Mouse (Mus musculus) erythroblast, adult 5-6 weeks (primary cell): ENCODE data around the gene Wdr66. TPM values are rescaled to one million over a fixed set of nuclear protein-coding genes. Genes with fewer than 3 reads are reported as not detected.
A peak's percentile ranks its signal among the peaks of the same experiment; 100 is the strongest.

ENCODE experiments used
- ATAC-seq: replicated peaks from 2 replicates; pipeline ENCODE4 v1.8.0; 2016; ENCODE audit warnings: moderate number of reproducible peaks, mild to moderate bottlenecking, moderate TSS enrichment, inconsistent platforms; ENCODE audit not compliant: poor library complexity, low FRiP score, severe bottlenecking
- total RNA-seq, 2 experiments: library from RNA; stranded (forward) in 1 of 2; stranded (reverse) in 1 of 2; fragments of 150-400 nt in 1 of 2; fragments of 200-764, 138-1000 nt in 1 of 2; gene quantifications; 2 replicates each; pipeline versions ENCODE4 v1.2.3 to v1.2.4; 2015 to 2017; ENCODE audit warnings: low replicate concordance in 2 of 2

The Wdr66 gene
- total RNA-seq, 2 experiments from 2014 or later = 2.4 to 11.9 TPM

GRCm38 (mm10) chr5:123345853-123346654, 94.2 kb downstream of the Wdr66 start:
- ATAC-seq = no peak

- ATAC-seq = no peak
Observed at GRCm38 (mm10) chr5:123346701-123347270, 94.9 kb downstream of the Wdr66 start.

- ATAC-seq = no peak
Observed at GRCm38 (mm10) chr5:123347985-123348384, 96.1 kb downstream of the Wdr66 start.

- ATAC-seq = 0 out of 2 replicates have a peak, but pooled peaks have one; percentile 26
Observed at GRCm38 (mm10) chr5:123350386-123350785, 98.5 kb downstream of the Wdr66 start.

GRCm38 (mm10) chr5:123355918-123356317, 104.0 kb downstream of the Wdr66 start:
- no peak for ATAC-seq

GRCm38 (mm10) chr5:123357253-123357652, 105.4 kb downstream of the Wdr66 start:
- no peak for ATAC-seq

GRCm38 (mm10) chr5:123359431-123359830, 107.5 kb downstream of the Wdr66 start:
- ATAC-seq = no peak

- no peak for ATAC-seq
Observed at GRCm38 (mm10) chr5:123362911-123363310, 111.0 kb downstream of the Wdr66 start.

- ATAC-seq = no peak
Observed at GRCm38 (mm10) chr5:123364302-123364971, 112.5 kb downstream of the Wdr66 start.

GRCm38 (mm10) chr5:123368869-123369488, 117.1 kb downstream of the Wdr66 start:
- peak; percentile 75 for ATAC-seq

GRCm38 (mm10) chr5:123370049-123370448, 118.1 kb downstream of the Wdr66 start:
- no peak for ATAC-seq

GRCm38 (mm10) chr5:123375262-123375661, 123.4 kb downstream of the Wdr66 start:
- ATAC-seq = no peak

- no peak for ATAC-seq
Observed at GRCm38 (mm10) chr5:123375793-123376452, 124.0 kb downstream of the Wdr66 start.

GRCm38 (mm10) chr5:123376569-123376968, 124.7 kb downstream of the Wdr66 start:
- ATAC-seq = no peak

Other genes starting within 250 kb of the Wdr66 start
- gene Orai1, start 237.0 kb upstream of the Wdr66 start, total RNA-seq (2015; ENCODE audit: low replicate concordance) = 23.6 and 25.1 TPM in 2 replicates
- 0.84 and 7.8 TPM in 2 replicates for gene Orai1, start 237.0 kb upstream of the Wdr66 start, total RNA-seq (2017; ENCODE audit: low replicate concordance)
- not detected in 2 replicates for gene Morn3, start 205.1 kb upstream of the Wdr66 start, total RNA-seq (2015; ENCODE audit: low replicate concordance)
- not detected in 2 replicates for gene Morn3, start 205.1 kb upstream of the Wdr66 start, total RNA-seq (2017; ENCODE audit: low replicate concordance)
- gene Tmem120b, start 183.7 kb upstream of the Wdr66 start, total RNA-seq (2015; ENCODE audit: low replicate concordance) = 14.4 and 28.6 TPM in 2 replicates
- gene Tmem120b, start 183.7 kb upstream of the Wdr66 start, total RNA-seq (2017; ENCODE audit: low replicate concordance) = 25.6 and 61.1 TPM in 2 replicates
- 1.5 and 2.1 TPM in 2 replicates for gene Rhof, start 119.4 kb upstream of the Wdr66 start, total RNA-seq (2015; ENCODE audit: low replicate concordance)
- gene Rhof, start 119.4 kb upstream of the Wdr66 start, total RNA-seq (2017; ENCODE audit: low replicate concordance) = 0.70 and 2.1 TPM in 2 replicates
- 15.6 and 19.2 TPM in 2 replicates for gene Setd1b, start 109.9 kb upstream of the Wdr66 start, total RNA-seq (2015; ENCODE audit: low replicate concordance)
- 5.5 and 7.7 TPM in 2 replicates for gene Setd1b, start 109.9 kb upstream of the Wdr66 start, total RNA-seq (2017; ENCODE audit: low replicate concordance)
- 6.9 and 25.5 TPM in 2 replicates for gene Psmd9, start 82.7 kb upstream of the Wdr66 start, total RNA-seq (2015; ENCODE audit: low replicate concordance)
- 13.8 and 28.7 TPM in 2 replicates for gene Psmd9, start 82.7 kb upstream of the Wdr66 start, total RNA-seq (2017; ENCODE audit: low replicate concordance)
- gene Hpd, start 69.4 kb upstream of the Wdr66 start, total RNA-seq (2015; ENCODE audit: low replicate concordance) = not detected in 2 replicates
- gene Hpd, start 69.4 kb upstream of the Wdr66 start, total RNA-seq (2017; ENCODE audit: low replicate concordance) = not detected in 2 replicates
- 3.8 and 8.3 TPM in 2 replicates for gene Bcl7a, start 91.7 kb downstream of the Wdr66 start, total RNA-seq (2015; ENCODE audit: low replicate concordance)
- gene Bcl7a, start 91.7 kb downstream of the Wdr66 start, total RNA-seq (2017; ENCODE audit: low replicate concordance) = 3.1 and 3.3 TPM in 2 replicates
- 4.4 and 7.9 TPM in 2 replicates for gene Mlxip, start 142.7 kb downstream of the Wdr66 start, total RNA-seq (2015; ENCODE audit: low replicate concordance)
- gene Mlxip, start 142.7 kb downstream of the Wdr66 start, total RNA-seq (2017; ENCODE audit: low replicate concordance) = 1.5 and 2.5 TPM in 2 replicates
- gene Lrrc43, start 237.2 kb downstream of the Wdr66 start, total RNA-seq (2015; ENCODE audit: low replicate concordance) = not detected in 2 replicates
- not detected in 2 replicates for gene Lrrc43, start 237.2 kb downstream of the Wdr66 start, total RNA-seq (2017; ENCODE audit: low replicate concordance)
- not detected in 2 replicates for gene Il31, start 237.4 kb downstream of the Wdr66 start, total RNA-seq (2015; ENCODE audit: low replicate concordance)
- not detected in 2 replicates for gene Il31, start 237.4 kb downstream of the Wdr66 start, total RNA-seq (2017; ENCODE audit: low replicate concordance)